Mouse (Mus musculus): ENCODE data around the gene Klhdc10.
"Not testable (repeated sequence)": the region's sequence is repeated elsewhere in the genome, so short reads cannot be mapped to it uniquely, and the experiment has no call there.

Klhdc10 gene

DNA sequence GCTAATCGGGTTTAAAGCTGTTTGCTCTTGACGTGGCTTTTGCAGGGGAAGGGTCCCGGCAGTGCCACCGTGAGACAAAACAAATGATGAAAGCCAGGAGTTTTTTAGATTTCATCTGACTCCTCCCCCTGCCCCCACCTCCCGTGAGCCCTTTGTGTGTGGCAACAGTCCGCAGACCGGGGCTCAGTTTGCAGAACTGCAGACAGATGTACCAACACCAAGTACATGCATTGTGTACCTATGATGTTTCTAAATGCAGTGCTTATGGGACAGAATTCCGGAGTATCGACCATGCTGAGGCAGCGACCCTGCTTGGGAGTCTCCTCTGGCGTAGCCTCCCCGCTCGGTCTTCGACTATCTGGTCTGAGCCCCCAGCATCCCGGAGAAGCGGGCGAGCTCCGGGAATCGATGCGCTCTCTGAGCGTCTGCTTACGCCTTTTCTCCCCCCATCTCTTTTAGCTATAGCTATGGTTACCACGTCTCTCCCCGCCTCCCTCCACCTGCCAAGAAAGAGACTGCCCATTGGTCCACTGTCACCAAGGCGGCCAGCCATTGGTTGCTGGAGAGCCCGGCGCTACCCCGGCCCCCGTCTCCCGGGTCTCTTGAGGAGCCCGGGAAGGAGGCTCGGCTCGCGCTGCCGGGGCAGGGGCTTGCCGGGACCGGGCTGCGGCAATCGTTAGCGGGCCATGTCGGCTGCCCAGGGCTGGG lies at the start of gene Klhdc10:
Gene Klhdc10, plus strand, starts transcription at position 561 of the 708 bp plus-strand sequence.
- ATAC-seq (ENCODE audit: low TSS enrichment): peak; percentile 98

GRCm38 (mm10) chr6:30352762-30353161 lies 48.9 kb upstream of the Klhdc10 start:
- ATAC-seq (ENCODE audit: low TSS enrichment): no peak

DNA sequence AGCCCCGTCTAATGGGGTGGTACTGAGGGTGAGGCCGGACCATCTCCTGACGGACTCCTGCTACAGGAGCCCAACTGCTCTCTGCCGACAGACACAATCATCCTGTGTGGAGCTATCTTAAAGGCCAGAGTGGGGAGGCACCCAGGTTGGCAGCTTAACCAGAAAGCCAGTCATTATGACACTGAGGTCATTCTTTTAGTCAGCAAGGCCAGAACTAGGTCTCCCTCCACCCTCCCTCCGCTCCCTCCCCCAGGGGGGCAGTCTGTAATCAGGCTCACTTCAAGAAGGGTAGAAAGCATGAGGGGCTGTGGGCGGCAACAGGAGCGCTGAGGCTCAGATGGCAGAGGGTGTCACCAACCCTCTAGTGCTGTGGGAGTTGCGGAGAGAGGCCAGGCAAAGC lies 48.0 kb upstream of the Klhdc10 start:
- no peak for ATAC-seq (ENCODE audit: low TSS enrichment)

GRCm38 (mm10) chr6:30354760-30355159 lies 46.9 kb upstream of the Klhdc10 start:
- no peak for ATAC-seq (ENCODE audit: low TSS enrichment)

GRCm38 (mm10) chr6:30355701-30356100 lies 46.0 kb upstream of the Klhdc10 start:
- 0 out of 2 replicates have a peak, but pooled peaks have one; percentile 10 for ATAC-seq (ENCODE audit: low TSS enrichment)

DNA sequence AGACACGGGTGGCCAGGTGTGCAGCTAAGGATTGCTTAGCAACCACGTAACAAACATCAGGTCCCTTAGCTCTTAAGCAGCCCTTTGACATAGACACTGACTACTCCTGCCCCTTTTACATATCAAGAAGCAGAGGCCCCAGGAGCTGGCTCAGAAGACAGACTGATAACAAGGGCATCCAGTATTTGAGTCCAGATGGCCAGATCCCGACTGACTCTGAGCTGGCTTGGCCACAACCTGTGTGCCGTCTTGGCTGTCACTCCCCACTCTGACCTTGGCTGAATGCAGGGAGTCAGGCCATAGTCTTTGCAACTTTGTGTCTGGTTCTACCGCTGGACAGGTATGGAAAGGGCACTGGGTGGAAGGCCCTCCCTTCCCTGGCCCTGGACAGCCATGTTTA lies 45.5 kb upstream of the Klhdc10 start:
- ATAC-seq (ENCODE audit: low TSS enrichment): no peak

GRCm38 (mm10) chr6:30356680-30357079 lies 45.0 kb upstream of the Klhdc10 start:
- no peak for ATAC-seq (ENCODE audit: low TSS enrichment)

DNA sequence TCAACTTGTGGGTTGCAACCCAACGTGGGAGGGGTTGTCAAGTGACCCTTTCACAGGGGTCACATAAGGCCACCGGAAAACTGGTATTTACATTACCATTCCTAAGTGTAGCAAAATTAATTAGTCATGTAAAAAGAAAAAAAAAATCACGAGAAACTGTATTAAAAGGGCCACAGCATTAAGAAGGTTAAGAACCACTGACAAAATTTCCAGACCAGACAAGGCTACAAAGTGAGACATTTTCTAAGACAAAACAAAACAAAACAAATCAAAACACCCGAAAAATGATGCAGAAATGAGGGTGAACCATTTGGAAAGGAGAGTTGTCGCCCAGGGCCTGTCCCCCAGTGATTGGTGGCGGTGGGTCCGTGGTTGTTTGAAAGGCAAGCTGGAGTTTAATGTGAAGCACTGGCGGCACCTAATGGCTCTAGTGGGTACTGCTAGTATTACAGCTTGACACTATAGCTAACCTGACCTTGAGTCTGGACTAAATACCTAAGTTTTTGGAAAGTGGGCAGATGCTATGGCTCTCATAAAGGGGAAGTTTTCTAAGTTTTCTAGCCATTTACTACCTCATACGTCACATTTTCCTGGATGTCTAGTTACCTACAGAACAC lies 44.0 kb upstream of the Klhdc10 start:
- peak; percentile 58; the same call in 1 of the 2 replicates for ATAC-seq (ENCODE audit: low TSS enrichment)

DNA sequence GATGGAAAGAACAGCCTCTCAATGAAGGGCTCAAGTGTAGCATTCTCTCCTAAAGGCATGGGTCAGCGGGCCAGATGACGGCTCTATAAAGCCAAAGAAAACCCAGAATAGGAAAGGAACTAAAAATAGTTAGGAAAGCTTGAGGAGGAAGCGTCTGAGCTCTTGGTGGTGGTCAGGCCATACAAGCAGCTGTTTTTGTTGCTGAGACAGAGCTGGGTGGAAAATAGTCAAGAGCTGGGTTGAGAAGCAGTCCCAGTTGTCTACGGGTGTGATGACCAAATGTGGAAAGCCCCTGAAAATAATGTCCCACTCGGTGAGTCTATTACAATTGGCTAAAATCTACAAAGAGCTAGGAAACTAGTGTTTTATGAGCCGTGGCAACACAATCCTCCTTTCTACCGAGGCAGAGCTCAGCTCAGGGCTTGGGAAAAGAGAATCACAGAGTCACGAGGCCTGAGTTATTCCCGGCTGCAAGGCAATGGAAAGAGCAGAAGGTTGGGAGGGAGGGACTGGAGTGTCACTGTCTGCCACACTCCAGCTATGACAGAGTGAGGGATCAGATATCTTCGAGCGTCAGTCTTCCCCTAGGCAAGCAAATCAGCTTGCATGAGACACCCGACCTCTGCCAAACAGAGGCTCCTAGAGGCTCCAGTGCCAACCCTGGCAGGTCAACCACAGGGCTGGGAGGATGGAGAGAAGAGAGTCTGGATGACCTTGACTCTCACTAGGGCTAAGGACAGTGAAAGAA lies 41.7 kb upstream of the Klhdc10 start:
- peak; percentile 45; the same call in 1 of the 2 replicates for ATAC-seq (ENCODE audit: low TSS enrichment)

GRCm38 (mm10) chr6:30363808-30364207 lies 37.9 kb upstream of the Klhdc10 start:
- ATAC-seq (ENCODE audit: low TSS enrichment): no peak

GRCm38 (mm10) chr6:30369291-30369690 lies 32.4 kb upstream of the Klhdc10 start:
- ATAC-seq (ENCODE audit: low TSS enrichment): no peak

DNA sequence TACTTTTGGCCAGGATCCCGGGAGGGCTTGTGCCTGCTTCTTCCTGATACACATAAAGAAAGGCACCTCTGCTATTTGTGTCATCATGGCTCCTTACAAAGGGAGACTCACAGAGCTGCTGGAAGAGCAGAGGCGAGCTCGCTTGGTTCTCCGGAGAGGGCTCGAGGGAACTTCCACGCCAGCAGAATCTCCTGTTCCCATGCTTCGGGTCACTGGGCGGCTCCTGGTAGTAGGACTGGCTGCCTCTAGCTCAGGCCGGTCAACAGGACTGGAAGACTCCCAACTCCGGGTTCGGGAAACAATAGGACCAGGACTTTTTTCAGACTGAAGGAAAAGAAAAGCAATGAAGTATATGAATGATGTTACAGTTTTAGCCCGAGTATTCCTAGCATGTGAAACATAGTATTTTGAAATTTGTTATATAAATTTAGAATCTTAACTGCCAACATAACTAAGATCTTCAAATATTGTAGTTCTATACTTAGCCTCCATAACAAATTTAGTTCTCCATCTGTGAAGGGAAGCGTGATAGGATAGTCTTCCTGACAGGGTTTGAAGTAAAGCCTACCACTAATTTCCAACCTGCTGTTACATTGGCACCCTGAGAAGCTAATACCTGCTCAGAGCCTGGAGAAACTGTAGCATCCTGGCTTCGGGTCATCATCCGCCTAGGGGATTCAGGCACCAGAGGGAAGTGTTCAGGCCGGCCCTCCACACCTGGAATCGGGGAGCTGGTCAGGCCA lies 28.9 kb upstream of the Klhdc10 start:
- ATAC-seq (ENCODE audit: low TSS enrichment): peak; percentile 81

DNA sequence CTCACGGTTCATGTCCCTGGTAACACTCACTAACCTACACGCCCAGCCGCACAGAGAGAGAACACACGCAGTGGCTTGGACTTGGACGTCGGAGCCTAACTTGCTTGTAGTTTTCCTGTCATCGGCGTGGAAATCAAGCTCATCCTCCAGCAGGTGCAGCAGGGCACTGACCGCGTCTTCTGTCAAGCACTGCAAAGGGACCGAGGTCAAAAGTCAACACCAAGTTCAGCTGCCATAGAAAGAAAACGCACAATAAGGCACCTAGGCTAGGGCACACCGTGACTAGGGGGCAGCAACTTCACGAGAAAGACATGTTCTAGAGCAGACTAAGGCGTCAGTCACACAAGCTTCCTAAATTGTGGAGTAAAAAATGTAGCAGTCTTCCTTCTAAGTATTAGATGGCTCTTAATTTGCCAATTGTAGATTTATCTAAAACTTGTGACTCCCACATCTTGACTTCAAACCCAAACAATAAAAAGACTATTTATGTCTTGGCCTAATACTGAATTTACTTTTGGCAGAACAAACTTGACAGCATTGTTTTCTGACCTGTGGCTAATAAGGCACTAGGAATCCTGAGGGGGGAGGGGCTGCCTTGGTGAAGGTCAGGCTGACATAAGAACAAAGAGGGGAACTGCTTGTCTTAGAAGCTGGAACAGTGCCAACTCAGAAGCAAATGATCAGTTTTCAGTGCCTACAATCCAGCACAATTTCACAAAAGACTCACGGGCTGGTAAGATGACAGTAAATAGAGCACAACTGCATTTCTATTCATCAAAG lies 26.7 kb upstream of the Klhdc10 start:
- ATAC-seq (ENCODE audit: low TSS enrichment): no peak

GRCm38 (mm10) chr6:30375791-30376190 lies 25.9 kb upstream of the Klhdc10 start:
- no peak for ATAC-seq (ENCODE audit: low TSS enrichment)

- no peak for ATAC-seq (ENCODE audit: low TSS enrichment)
Observed at GRCm38 (mm10) chr6:30381116-30381515, 20.6 kb upstream of the Klhdc10 start.

DNA sequence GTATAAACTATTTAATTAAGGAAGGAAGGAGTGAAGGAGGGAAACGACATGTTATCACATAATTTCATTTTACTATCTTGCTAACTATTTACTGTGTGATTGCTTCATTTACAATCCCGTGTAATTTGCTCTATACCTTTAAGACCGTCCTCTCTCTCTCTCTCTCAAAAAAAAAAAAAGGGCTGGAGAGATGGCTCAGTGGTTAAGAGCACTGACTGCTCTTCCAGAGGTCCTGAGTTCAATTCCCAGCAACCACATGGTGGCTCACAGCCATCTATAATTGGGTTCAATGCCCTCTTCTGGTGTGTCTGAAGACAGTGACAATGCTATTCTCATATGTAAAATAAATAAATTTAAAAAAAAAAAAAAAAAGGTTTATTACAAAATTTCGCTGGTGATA lies 11.4 kb upstream of the Klhdc10 start:
- ATAC-seq (ENCODE audit: low TSS enrichment): not testable (repeated sequence)

GRCm38 (mm10) chr6:30390714-30391697 lies 10.7 kb upstream of the Klhdc10 start, which contains the start of gene Zc3hc1:
Gene Zc3hc1 (minus strand): TSS chr6:30391028.
- peak; percentile 97 for ATAC-seq (ENCODE audit: low TSS enrichment)

- no peak for ATAC-seq (ENCODE audit: low TSS enrichment)
Observed at GRCm38 (mm10) chr6:30391996-30392395, 9.7 kb upstream of the Klhdc10 start.

GRCm38 (mm10) chr6:30400146-30400545 lies 1.5 kb upstream of the Klhdc10 start:
- ATAC-seq (ENCODE audit: low TSS enrichment): no peak

- no peak for ATAC-seq (ENCODE audit: low TSS enrichment)
Observed at GRCm38 (mm10) chr6:30400716-30401115, 952 bp upstream of the Klhdc10 start.

Measured in frontal cortex, adult (tissue).